Mouse (Mus musculus) retina, postnatal 7 days (tissue): ENCODE data around the gene Itsn1.

Experiments used
- DNase-seq: peaks from one replicate; pipeline ENCODE4 v3.0.0-alpha.2; 2012; ENCODE audit warnings: low read depth, low spot score

Itsn1 gene

DNA sequence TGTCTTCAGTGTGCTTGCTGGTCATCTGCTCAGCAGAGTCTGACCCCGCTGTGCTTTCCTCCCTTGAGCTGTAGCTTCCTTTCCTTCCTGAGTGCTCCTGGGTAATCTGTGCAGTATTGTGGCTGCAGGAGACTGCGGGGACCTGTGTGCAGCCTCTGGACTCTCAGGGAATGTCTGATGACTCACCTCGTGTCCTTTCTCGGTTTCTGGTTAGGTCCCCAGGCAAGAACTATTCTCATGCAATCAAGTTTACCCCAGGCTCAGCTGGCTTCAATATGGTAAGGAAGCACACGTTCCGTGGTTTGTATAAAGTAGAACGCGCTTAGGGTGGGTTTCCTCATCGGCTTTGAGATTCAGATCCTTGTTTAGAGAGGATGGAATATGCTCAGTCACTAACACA, 82.8 kb downstream of the Itsn1 start:
- DNase-seq: no peak

DNA sequence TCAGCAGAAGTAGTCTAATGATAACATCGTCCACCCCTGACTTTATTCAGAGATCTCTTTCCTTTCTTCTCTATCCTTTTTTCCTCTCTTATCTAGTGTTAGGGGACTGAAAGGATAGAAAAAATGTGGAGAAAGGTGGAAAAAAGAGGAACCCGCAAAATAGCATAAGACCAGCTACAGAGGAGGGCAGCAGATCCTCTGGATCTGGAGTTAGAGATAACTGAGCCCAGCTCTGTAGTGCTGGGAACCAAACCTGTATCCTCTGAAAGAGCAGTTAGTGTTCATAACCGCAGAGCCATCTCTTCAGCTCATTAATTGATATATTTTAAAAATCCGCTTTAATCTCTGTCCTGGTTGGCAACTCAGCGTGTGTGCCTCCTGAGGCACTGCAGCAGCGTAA, 84.5 kb downstream of the Itsn1 start:
- DNase-seq: no peak

DNA sequence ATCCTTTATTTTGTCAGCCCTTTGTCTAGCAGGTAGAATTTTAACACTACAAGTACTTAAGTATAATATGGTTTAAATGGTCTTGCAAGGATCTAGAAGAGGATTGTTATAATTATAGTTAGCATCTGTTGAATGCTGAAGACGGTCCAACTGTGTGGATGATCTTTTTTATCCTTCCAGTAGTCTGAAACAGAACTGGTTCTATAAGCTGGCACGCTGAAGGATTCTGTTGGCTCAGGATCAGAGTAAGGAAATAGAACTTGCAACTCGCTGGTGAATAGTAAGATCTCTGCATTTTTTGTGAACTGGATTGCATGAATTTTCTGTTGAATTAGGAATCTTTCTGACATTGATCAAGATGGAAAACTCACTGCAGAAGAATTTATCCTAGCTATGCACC, 86.0 kb downstream of the Itsn1 start:
- no peak for DNase-seq

DNA sequence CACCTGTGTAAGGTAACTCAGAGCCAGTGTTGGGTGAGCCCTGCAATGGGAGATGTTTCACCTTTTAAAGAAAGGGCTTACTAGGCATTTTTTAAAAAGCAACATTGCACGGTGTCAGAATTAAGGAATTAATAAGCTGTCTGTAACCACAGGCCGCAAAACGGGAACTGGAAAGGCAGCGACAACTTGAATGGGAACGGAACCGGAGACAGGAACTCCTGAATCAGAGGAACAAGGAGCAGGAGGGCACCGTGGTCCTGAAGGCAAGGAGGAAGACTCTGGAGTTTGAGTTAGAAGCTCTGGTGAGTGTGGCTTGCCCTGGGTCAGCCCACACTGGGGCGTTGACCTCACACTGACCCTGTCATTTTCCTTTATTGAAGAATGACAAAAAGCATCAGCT, 91.2 kb downstream of the Itsn1 start:
- DNase-seq: no peak

DNA sequence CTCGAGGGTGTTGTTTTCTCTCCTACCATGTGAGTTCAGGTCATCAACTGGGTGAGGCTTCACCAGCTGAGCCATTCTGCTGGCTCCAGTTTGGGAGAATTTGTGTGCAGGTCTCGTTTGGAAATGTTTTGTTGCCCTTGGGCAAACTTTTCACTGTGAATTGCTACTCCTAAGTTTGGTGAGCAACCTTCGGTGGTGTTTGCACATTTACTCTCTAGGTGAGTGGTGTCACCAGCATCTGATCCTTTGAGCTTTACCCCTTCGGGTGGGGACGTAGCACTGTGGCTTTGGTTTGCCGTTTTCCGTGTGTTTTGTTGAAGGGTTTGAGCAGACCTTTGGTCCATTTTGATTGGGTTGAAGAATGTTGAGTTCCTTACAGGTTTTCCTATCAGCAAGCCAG, 93.2 kb downstream of the Itsn1 start:
- DNase-seq: no peak

DNA sequence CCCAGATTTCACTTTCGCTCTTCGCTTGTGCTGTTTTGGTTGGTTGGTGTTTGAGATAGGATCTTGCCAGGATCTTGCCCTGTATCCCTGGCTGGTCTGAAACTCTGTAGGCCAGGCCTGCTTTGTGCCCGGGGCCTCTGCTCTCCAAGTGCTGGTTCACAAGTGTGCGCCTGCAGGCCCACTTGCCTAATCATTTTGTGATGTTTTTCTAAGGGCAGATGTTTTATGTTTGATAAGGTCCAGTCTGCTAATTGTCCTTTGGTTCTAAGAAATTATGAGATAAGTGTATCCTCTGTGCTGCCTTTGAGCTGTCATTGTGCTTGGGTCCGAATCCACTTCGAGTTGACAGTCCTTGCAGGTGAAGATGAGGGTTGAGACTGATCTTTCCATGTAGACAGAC, 93.7 kb downstream of the Itsn1 start:
- no peak for DNase-seq

DNA sequence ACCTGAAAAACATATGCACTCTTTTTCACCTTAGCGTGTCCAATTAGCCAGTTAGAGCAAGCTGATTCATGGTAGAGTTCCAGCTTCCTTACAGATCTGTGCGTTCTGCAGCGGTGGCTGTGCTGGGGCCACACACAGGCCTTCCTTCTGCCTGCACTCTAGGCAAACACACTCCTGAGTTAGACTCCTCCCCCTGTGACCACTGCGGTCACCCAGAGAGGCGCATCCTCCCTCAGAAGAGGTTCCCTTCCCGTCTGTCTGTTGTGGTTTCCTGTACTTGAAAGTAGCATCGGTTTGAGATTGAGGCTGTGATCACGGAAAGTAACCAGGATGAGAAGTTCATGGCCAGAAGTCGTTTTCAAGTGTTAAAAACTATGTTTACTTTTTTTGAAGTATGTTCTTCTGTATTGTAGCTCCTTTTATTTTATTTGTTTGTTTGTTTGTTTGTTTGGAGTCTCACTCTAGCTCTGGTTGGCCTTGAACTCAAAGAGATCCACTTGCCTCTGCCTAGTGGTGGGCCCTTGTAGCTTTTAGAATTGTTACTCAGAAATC, 96.8 kb downstream of the Itsn1 start:
- no peak for DNase-seq

DNA sequence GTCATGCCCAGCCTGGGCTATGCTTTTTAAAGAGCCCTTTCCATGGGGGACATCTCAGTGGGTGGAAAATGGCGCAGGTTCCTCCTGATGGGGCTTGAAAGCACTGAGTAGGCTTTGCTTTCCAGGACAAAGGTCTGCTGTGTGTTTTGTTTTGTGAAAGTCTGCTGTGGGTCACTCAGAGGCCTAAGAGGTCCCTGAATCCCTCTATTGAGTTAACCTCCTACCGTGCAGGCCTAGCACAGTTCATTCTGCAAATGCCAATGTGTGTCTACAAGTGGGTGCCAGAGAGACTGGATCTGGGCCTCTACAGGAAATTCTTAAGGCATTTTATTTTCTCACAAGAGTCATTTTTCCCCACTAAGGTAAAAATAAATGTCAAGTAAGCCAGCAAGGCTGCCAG, 97.8 kb downstream of the Itsn1 start:
- DNase-seq: no peak

DNA sequence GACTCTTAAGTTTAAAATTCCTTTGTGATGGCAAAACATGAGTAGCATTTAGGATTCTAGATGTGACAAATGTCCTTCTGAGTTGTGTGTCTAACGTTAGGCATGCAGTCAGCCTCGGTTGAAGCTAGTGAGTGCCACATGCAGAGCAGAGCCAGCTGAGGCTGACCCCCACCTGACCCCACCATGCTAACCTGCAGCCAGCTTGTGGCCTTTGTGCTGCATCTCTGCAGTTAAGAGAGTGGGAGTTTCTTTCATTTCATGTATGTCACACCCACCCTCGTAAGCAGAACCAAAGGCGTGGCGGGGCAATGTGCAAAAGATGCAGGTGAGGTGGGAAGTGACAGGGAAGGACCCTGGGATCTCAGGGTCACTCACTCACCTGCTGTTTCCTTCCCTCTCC, 98.4 kb downstream of the Itsn1 start:
- no peak for DNase-seq

DNA sequence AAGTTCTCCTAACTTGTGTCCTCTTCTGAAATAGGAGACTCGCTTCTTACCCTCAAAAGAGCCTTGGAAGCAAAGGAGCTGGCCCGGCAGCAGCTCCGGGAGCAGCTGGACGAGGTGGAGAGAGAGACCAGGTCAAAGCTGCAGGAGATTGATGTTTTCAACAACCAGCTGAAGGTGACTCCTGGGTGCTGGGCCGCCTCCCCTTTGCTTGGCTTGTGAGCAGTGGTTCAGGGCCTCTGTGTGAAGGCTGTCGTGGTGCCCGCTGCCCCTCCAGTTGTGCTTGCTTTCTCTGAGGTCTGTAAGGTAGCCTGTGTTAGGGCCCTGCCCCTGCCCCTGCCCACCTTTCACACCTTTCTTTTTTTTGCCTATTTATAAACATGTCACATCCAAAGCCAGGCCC, 99.1 kb downstream of the Itsn1 start:
- no peak for DNase-seq

DNA sequence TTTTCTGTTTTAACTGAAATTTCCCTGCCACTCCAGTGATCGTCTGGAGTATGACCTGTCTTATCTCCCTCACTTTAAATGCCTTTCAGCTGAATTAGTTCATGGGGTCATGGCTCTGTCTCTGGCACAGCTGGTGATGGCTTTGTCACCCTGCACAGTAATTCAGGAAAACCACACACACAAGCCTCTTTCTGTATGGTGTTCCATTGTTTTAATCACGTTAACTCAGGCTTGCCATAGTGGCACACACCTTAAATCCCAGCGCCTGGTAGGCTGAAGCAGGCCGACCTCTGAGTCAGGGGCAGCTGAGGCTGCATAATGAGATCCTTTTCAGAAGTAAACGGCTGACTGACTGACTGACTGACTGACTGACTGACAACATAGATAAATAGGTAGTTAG, 99.5 kb downstream of the Itsn1 start:
- no peak for DNase-seq

DNA sequence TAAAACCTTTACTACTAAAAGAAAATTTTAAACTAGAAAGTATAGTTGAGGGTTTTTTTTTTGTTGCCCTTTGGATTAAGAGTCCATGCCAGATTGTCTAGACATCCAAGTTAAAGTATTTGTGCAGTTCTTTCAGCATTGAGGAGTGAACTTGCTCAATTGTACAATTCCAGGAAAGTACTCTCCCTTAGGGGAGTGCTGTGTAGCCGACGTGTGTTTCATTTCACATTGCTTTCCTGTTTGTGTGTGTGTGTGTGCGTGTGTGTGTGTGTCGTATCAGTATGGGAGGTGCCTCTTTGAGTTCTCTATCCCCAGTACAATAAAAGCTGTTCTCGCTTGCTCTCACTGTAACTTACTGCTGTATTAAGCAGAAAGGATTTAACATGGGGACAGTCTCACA, 100.0 kb downstream of the Itsn1 start:
- DNase-seq: no peak

DNA sequence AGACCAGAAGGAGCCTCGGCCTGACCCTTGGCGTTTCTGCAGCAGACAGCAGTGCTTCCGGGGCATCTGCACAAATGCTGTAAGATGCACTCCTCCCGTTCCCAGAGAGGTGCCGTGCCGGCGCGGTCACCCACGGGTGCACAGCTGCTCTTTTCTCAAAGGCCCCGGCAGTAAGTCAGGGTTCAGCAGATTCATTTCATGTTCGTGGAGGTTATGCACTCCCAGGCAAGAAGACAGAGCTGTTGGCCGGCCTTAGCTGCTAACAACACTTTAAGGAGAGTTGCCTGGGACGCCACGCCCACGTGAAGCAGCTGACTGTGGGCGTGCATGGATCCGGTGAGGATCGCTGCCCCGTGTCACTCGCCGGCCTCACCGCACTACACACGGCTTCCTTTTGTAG, 101.2 kb downstream of the Itsn1 start:
- DNase-seq: no peak

DNA sequence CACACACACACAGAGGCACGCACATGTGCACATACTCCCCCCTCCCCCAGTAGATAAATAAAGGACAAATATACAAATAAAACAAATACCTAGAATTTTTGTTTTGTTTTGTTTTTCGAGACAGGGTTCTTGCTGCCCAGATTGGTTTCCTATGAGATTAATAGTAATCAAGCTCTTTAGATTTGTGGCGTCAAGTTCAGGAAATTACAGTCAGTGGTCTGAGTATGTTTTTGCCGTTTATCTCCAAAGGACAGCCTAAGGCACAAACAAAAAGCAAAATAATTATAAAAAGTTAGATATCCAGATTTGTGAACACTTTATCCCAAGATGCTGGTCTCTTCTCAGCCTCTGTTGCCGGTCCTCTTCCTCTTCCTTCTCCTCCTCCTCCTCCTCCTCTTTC, 104.0 kb downstream of the Itsn1 start:
- DNase-seq: no peak

DNA sequence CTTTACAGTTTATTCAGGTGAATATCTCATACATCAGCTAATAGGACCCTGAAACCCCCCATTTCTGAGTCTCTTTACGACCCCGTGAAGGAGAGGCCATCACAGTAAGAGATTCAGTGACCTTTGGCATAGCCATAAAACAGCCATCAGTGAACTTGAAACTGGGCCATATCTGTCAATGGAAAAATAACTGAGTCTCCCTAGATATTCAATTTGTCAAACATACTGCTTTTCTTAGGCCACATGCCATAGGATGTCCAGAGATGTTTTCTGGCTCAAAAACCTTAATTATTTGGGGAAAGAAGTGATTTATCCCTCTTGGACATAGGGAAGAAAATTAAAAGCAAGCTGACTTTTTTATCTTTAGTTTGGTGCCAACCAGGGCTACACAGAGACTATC, 104.5 kb downstream of the Itsn1 start:
- no peak for DNase-seq

DNA sequence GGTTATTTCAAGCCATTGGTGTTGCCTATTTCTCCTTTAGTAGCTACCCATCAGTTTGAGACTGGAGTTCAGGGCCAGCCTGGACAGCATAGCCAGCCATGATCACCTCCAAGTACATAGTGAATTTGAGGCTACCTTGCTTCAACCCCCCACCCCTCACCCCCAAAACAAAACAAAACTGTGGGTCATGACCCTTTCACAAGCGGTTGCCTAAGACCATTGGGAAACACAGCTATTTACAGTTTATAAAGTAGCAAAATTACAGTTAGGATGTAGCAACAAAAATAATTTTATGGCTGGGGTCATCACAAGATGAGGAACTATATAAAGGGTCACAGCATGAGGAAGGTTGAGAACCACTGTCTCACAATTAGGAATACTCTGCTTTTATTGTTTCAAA, 104.9 kb downstream of the Itsn1 start:
- DNase-seq: no peak

DNA sequence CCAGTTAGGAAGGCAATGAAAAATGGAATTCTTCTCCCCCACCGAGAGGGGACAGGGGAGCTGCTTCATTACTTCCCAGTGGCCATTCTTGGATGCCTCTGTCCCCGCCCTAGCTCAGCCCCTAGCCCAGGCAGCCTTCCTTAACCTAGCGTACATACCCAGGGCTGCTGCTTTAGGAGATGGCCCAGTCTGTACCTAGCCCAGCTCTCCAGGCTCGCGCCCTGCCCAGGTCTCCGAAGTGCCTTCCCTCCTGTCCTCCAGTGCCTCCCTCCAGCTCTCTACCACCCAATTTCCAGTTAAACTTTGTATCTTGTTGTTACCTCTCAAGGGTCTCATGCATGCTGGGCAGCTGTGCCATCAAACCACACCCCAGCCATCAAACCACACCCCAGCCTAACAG, 106.7 kb downstream of the Itsn1 start:
- DNase-seq: no peak

DNA sequence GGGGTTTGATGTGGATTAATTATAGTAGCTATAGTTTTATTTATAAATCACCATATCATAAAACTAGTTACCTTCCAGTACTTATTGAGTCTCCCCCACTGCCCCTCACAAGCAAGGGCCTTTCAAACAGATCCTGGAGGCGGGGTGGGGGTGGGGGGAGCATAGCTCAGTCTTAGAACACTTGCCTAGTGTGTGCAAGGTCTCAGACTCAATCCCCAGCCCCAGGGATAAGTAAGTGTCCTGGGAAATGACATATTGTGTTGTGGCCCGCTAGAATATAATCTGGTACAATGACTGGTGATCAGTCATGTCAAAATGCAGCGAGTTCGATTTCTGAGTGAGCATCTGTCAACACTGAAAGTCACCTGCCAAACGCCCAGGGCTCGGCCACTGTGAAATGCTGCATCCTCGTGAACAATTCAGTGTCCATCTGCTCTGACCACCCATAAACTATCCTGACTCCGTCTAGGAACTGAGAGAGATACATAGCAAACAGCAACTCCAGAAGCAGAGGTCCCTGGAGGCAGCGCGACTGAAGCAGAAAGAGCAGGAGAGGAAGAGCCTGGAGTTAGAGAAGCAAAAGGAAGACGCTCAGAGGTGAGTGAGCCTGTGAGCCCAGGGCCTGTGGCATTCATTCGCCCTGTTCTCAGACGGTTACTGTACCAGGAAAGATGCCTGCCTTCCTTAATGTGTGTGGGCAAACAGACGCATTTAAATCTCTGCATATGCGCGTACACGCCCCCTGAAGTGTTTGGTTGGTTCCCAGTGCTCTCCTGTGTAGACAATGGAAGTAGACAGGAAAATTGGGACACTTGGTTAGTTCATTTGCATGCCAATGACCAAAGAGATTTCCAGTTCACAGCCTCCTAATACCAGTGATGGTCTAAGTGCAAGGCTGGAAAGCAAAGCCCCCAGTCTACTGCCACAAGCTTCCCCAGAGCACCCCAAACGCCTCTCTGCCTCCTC, 107.8 kb downstream of the Itsn1 start:
- no peak for DNase-seq

DNA sequence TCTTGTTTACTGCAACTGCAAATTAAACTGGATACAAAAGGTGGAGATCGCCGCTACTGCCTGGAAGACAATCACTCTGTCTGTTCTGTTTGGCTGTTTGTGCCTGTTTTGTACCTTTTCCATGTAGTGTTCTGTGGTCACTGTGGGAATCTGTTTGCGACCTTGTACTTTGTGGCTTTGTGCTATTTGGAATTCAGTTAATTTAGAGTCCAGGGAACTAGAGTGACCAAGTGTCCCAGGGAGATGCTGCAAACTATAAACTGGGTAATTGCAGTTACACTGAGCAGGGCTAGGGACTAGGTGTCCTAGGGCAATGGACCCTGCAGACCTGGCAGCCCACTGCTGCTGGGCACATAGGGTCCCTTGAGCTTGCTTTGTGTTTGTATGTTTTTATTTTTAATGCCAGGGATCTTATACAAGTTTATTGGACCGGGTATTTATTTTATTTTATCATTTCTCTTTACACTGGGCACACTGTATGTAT, 108.5 kb downstream of the Itsn1 start:
- no peak for DNase-seq

DNA sequence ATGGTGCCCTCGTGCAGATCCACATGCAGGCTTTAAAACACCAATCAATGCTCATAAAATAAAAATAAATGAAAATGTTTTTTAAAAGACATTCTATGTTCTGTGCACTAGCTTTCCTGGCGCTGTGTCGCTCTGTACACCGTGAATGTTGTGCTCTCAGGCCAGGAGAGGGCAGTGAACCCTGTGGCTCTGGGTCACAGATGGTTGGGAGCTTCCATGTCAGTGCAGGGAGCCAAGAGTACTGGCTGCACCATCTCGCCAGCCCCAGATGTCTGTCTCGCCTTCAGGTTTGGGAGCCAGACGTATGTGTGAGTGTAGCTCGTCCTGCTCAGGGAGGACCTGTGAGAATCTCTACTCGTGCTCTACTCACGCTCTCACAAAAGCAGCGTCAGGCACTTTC, 109.7 kb downstream of the Itsn1 start:
- DNase-seq: no peak

DNA sequence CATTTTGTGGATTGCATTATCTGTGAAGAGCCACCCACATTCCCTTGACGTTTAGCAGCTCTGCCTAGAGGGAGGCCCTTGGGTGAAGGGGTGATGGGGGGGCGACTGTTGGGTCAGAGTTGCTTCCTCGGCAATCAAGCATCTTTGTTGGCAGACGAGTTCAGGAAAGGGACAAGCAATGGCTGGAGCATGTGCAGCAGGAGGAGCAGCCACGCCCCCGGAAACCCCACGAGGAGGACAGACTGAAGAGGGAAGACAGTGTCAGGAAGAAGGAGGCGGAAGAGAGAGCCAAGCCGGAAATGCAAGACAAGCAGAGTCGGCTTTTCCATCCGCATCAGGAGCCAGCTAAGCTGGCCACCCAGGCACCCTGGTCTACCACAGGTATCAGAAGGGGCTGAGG, 110.4 kb downstream of the Itsn1 start:
- no peak for DNase-seq

DNA sequence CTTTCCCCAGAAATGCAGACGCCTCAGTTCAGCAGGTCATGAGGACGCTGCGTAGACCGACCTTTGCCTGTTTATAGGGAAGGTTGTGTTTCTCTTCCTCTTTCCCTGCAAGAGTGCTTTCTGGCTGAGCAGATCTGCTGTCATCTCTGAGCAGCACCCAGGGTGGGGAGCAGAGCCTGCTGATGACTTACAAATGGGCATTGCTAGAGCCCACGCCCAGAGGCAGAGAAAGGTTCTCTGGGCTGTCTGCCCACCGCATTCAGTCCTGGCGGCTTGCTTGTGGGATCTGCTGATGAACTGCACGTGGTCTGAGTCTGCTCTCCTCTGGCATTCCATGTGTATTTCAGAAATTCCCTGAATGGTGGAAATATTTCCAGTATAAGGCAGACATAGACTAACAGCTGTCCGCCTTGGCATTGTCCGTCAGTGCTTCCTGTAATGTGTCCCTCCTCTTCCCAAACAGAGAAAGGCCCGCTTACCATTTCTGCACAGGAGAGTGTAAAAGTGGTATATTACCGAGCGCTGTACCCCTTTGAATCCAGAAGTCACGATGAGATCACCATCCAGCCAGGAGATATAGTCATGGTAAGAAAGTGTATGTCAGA, 112.0 kb downstream of the Itsn1 start:
- DNase-seq: no peak
